Mouse (Mus musculus) spleen, postnatal 10 days (tissue): ENCODE data around the gene Gipc3.

Source experiments
- DNase-seq, 2 experiments: peaks; one replicate each; pipeline ENCODE4 v3.0.0; 2021 to 2022; ENCODE audit warnings: low spot score in 2 of 2

The Gipc3 gene

DNA sequence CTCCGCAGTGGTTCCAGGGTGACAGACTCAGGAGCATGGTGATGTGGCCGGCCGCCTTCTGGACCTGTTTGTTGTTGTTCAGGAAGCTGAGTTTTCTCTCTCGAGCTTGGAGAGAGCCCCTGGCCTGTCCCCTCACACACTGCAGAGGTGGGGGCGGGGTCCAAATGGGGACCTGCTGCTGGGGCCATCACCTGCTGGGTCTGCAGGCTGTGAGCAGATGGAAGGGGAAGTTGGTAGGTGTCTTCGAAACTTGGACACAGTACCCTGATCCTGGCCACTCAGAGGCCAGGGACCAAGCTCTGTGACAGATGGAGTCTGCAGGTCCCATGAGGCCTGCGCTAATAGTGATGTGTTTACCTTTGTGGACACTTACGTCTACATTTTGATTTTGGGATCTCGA, 41.7 kb downstream of the Gipc3 start:
- no peak for DNase-seq

GRCm38 (mm10) chr10:81300352-81300907, 42.6 kb downstream of the Gipc3 start:
- no peak for DNase-seq

DNA sequence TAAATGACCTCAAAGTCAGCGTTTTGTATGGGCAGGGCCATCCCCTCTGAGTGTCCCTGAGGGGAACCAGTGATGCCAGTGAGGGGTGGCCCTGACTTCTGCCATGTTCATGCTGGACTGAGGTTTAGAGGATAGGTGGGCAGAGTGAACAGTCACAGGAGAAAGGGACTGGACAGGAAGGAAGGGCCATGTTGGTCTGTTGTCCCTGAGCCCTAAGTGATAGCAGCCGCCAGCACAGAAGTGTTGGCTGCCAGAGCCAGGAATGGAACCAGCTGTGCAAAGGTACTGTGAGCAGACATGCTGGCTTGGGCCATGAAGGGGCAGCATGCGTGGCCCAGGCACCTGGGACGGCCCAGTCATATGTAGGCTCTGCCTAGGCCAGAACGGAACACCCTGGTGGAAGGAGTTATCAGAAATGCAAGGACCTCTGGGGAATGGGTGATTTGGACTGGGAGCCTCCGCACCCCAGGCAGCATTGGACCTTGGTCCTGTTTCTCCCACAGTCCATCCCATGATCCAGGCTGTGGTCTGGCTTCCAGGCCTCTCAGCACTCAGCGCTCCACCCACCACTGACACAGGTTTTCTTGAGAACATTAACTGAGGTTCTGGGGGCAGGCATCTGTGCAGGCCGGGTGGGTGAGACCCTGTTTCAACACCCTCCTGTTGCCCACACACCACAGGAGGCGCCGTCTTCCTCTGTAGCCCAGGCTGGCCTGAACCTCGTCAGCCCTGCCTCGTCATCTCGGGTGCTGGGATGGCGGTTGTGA, 43.3 kb downstream of the Gipc3 start:
- no peak for DNase-seq

DNA sequence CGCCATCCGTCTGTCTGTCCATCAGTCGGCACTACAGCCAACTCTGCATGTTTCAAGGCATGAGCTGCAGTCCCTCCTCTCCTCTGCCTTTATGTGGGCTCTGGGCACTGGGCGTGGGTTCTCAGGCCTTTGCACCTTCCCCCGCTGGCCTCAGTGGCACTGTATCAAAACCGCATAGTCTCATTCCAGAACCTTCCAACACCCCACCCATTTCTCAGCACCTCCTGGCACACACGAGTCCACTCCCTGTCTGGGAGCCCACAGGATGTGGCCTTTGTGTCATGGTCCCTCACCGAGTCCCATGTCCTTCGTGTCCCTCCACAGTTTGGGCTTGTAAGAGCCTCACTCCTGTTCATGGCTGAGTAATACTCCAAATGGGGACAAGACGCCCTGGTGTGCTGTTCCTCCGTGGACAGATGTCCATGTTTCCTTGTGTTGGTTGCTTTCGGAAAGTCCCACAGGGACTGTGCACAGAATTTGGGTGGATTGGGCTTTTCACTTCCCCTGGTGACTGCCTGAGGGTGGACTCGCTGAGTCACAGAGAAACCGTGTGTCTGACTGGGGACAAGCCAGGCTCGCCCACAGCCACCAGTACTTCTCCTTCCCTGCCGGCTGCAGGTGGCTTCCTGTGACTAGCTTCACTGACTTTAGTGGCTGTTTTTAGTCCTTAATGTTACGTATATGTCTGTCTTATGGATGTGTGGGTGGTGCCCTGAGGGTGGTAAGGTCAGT, 44.5 kb downstream of the Gipc3 start:
- peak in 1 of 2 experiments; percentile 67 for DNase-seq

- peak in 1 of 2 experiments; percentile 59 for DNase-seq
These were observed 45.2 kb downstream of the Gipc3 start for GRCm38 (mm10) chr10:81297845-81298244.

DNA sequence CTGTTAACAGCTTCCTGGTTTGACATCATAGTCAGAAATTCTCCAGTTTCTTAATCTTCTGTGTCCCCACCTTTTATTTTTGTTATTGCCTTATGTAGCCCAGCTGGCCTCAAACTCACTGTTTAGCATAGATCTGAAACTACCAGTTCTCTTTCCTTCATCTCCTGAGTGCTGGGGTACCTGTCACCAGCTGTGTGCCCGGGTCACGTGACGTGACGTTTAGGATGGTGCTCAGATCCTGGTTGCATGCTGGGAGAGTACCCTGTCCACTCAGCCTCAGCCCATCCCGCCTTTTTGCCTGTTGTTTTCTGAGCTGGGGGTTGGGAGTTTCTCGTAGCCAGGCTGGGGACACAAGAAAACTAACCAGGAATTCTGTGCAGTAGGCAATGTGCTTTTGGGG, 45.8 kb downstream of the Gipc3 start:
- DNase-seq, result peak in 1 of 2 experiments; percentile 64

DNA sequence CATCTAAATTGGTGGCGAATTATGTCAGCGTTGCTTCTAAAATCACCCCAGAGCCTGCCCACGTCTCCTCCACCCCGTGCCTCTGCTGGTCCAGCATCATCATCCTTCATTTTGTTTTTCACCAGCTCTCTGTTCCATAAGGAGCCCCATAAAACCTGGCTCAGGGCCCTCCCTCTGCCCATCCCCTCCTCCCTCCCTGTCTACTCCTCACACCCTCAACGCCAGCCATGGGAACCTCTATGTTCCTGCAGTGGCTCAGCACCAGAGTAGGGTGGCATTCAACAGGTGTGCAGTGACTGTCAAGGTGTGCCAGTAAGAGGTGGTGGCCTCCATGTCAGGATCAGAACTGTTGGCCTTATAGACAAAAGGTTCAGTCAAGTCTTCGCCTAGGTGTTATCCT, 47.9 kb downstream of the Gipc3 start:
- DNase-seq, result no peak

- DNase-seq, result no peak
These were observed 48.6 kb downstream of the Gipc3 start for GRCm38 (mm10) chr10:81294442-81294841.

DNA sequence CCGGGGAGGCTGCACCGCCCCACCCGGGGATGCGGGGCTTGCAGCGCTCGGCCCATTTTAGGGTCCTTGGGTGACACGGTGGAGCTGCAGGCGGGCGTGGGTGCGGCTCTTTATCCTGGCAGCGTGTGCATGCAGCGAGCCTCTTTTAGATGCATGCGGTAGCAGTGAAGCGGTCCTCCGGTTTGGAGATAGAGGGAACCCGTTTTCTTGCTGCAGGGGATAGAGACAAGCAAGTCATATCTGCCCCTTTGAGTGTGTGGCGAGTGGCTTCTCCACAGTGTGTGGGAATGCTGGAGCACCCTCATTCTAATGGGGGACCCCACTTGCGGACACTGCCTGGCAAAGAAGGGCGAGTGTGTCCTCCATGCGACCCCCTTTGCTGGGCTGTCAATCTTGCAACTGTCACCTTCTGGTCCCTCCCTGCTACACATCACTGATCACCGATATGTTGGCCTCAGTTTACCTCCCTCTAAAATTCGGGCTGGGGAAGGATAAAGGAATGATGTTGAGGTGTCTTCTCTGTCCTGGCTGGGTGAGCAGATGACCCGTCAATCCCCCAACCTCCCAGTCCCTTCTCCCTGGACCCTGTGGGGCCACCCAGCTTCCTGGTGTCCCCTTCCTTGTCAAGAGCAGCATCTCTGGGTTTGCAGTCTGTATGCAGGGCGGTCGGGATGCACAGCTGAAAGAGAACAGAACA, 49.6 kb downstream of the Gipc3 start:
- no peak for DNase-seq

- peak; percentile 98 to 99 for DNase-seq
These were observed 50.3 kb downstream of the Gipc3 start, which contains the start of gene Pip5k1c for GRCm38 (mm10) chr10:81292554-81293333. Pip5k1c (plus strand) TSS chr10:81292963.

DNA sequence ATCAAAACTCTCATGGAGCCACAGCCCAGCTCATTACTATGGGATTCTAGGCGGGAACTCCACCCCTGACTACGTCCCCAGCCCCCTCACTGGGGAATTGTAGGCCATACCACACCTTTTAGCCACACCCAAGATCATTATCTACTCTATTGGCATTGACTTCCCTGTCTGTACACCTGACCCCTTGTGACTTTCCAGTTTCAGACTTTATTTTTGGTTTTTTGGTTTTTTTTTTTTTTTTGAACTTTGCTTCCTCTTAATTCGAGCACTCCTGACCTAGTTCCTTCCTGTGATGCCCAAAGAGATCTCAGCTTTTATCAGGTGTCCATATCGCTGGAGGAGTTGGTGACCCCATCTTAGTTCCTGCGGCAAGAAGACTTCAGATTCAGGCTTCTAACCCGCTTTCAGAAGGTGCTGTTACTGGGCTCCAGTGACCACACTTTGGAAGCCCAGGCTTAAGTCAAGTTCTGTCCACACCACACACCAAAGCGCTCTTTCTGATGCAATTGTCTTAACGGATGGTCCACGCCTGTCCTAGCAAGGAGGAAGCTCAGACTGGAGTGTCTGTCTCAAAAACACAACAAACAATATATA, 51.5 kb downstream of the Gipc3 start, which contains the start of gene Tjp3:
Tjp3 (minus strand) TSS at position 71 of the 594 bp plus-strand sequence.
- DNase-seq, result no peak

DNA sequence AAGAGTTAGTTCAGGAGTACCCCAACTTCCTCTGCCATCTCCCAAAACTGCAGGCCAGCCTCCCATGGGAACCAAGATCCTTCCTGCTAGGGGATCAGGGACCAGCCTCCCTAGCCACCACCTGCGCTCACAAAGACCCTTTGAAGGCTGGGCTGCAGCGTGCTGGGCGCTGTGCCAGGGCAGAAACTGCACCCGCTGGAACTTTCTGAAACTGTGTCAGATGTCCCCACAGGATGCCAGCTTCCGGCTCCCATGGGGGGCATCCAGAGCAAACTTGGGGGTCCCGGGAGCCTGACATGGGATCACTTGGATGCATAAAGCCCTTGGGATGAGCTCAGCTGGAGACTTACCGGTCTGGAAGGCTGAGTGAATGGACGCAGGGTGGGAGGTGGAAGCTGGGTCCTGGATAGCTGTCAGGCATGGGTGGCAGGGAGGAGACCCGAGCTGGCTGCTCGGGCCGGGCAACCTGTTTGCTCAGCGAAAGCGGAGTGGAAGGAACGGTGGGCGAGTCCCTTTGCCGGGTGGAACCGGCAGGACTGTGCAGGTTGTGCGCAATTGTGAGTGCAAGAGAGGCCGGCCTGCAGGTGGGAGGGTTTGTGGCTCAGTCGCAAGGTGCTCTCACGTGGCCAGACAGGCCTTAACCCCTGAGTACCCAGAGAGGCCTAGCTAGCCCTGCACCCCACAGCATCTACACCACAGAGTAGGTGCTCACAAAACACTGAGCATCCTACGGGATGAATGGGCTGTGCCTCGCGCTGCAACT, 52.2 kb downstream of the Gipc3 start:
- no peak for DNase-seq

- DNase-seq, result no peak
These were observed 53.3 kb downstream of the Gipc3 start for GRCm38 (mm10) chr10:81289811-81290210.

GRCm38 (mm10) chr10:81289278-81289677, 53.8 kb downstream of the Gipc3 start:
- DNase-seq, result peak in 1 of 2 experiments; percentile 79

DNA sequence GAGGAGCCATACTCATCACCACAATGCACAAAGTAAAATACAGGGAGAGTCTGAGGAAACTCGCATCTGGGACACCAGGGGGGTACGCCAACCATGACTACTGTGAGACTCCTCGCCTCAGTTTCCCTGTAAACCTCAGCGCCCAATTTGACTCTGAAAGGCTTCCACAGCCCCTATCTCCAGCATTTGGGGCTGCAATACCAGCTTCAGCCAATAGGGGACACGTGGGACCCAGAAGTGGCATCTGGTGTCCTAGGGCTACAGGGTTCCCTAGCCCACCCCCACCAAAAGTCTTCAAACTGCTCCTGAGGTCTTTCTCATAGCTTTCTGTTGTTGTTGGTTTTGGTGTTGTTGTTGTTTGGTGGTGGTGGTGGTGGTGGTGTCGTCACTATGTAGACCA, 54.5 kb downstream of the Gipc3 start:
- DNase-seq, result peak; percentile 62 to 81

- peak; percentile 78 to 90 for DNase-seq
These were observed 55.4 kb downstream of the Gipc3 start for GRCm38 (mm10) chr10:81287513-81288157.

DNA sequence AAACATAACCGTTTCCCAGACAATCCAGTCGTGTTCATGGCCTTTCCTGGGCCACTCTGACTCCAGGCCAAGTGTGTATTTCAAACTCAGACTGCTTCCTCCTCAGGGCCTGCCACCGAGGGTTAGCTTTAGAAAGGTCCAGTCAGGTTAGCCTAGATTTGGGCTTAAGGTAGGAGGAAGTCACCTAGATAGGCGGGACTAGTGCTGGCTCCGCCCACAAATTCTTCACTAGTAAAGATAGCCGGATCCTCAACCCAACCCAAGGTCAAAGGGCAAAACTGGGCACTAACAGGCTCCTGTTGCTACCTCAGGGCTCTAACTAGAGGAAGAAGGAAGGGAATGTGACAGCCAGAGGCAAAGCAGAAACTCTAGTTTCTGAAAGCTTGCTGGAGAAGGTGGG, 56.5 kb downstream of the Gipc3 start:
- peak in 1 of 2 experiments; percentile 53 for DNase-seq

DNA sequence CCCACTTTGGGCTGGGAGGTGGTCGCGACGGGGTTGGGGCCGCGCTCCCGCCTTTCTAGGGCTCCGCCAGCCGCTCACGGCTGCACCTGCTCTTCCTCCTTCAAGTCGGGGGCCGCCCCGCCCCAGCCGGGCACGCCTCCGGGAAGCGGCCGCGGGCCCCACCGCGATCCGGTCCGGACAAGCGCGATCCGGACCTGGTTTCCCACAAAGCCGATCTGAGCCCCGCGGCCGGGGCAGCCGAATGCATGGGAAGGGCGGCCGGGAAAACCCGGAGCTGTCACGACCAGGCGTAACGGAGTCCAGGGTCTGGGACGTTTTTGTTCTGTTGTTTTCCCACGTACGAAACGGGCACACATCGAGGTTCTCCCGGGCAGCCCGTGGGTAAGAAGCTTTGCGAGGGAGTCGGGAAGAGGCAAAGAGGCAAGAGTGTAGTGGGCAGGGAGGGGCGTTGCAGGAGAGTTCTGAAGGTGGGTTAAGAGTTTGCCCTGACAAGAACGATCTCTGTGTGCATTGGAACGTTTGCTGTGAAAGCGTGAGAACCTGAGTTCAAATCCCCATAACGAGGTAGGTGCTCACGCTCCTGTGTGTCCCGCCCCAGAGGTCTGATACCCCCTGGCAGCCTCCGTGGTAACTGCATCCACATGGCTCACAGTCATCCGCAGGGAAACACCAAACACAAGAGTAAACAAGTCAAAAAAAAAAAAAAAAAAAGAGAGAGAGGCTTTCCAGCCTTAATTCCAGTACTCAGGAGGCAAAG, 57.2 kb downstream of the Gipc3 start:
- DNase-seq, result peak; percentile 91 to 94
